Mouse (Mus musculus): ENCODE data around the gene P2rx5.
A peak's percentile ranks its signal among the peaks of the same experiment; 100 is the strongest.

Gene P2rx5

GRCm38 (mm10) chr11:73159957-73160810 lies at the start of gene P2rx5:
TSS of gene P2rx5 (plus strand) at chr11:73160421.
- no peak for DNase-seq (ENCODE audit: low read depth, low spot score)

GRCm38 (mm10) chr11:73111414-73111813 lies 48.8 kb upstream of the P2rx5 start:
- DNase-seq (ENCODE audit: low read depth, low spot score): no peak

GRCm38 (mm10) chr11:73126495-73126894 lies 33.7 kb upstream of the P2rx5 start:
- DNase-seq (ENCODE audit: low read depth, low spot score): no peak

- DNase-seq (ENCODE audit: low read depth, low spot score): peak; percentile 71
These were observed 29.2 kb upstream of the P2rx5 start for GRCm38 (mm10) chr11:73131020-73131419.

- DNase-seq (ENCODE audit: low read depth, low spot score): no peak
These were observed 27.2 kb upstream of the P2rx5 start for GRCm38 (mm10) chr11:73132999-73133398.

GRCm38 (mm10) chr11:73134222-73134621 lies 26.0 kb upstream of the P2rx5 start:
- no peak for DNase-seq (ENCODE audit: low read depth, low spot score)

GRCm38 (mm10) chr11:73136587-73136986 lies 23.6 kb upstream of the P2rx5 start:
- DNase-seq (ENCODE audit: low read depth, low spot score): no peak

GRCm38 (mm10) chr11:73137116-73137515 lies 23.1 kb upstream of the P2rx5 start:
- no peak for DNase-seq (ENCODE audit: low read depth, low spot score)

- peak; percentile 85 for DNase-seq (ENCODE audit: low read depth, low spot score)
These were observed 22.4 kb upstream of the P2rx5 start, which contains the start of gene Haspin for GRCm38 (mm10) chr11:73137591-73138501. TSS of gene Haspin (minus strand) at chr11:73138294.

- DNase-seq (ENCODE audit: low read depth, low spot score): no peak
These were observed 15.9 kb upstream of the P2rx5 start for GRCm38 (mm10) chr11:73144261-73144681.

- no peak for DNase-seq (ENCODE audit: low read depth, low spot score)
These were observed 13.9 kb upstream of the P2rx5 start for GRCm38 (mm10) chr11:73146026-73146974.

- DNase-seq (ENCODE audit: low read depth, low spot score): no peak
These were observed 13.3 kb upstream of the P2rx5 start for GRCm38 (mm10) chr11:73146975-73147365.

- DNase-seq (ENCODE audit: low read depth, low spot score): no peak
These were observed 12.0 kb upstream of the P2rx5 start for GRCm38 (mm10) chr11:73148209-73148608.

- DNase-seq (ENCODE audit: low read depth, low spot score): no peak
These were observed 5.2 kb upstream of the P2rx5 start for GRCm38 (mm10) chr11:73155071-73155470.

GRCm38 (mm10) chr11:73160811-73161200 lies 585 bp downstream of the P2rx5 start:
- DNase-seq (ENCODE audit: low read depth, low spot score): peak; percentile 87

GRCm38 (mm10) chr11:73161616-73162015 lies 1.4 kb downstream of the P2rx5 start:
- peak; percentile 74 for DNase-seq (ENCODE audit: low read depth, low spot score)

- no peak for DNase-seq (ENCODE audit: low read depth, low spot score)
These were observed 2.1 kb downstream of the P2rx5 start for GRCm38 (mm10) chr11:73162284-73162683.

- DNase-seq (ENCODE audit: low read depth, low spot score): no peak
These were observed 7.8 kb downstream of the P2rx5 start for GRCm38 (mm10) chr11:73168071-73168470.

- DNase-seq (ENCODE audit: low read depth, low spot score): no peak
These were observed 8.4 kb downstream of the P2rx5 start for GRCm38 (mm10) chr11:73168576-73168975.

GRCm38 (mm10) chr11:73169231-73169630 lies 9.0 kb downstream of the P2rx5 start:
- peak; percentile 80 for DNase-seq (ENCODE audit: low read depth, low spot score)

GRCm38 (mm10) chr11:73172186-73172585 lies 12.0 kb downstream of the P2rx5 start:
- DNase-seq (ENCODE audit: low read depth, low spot score): no peak
